Mouse (Mus musculus): Measurements from ENCODE around the gene Nepn. TPM values are rescaled to one million over a fixed set of nuclear protein-coding genes. Genes with fewer than 3 reads are reported as not detected.
A peak's percentile ranks its signal among the peaks of the same experiment; 100 is the strongest.
"Not testable (repeated sequence)": the region's sequence is repeated elsewhere in the genome, so short reads cannot be mapped to it uniquely, and the experiment has no call there.

Nepn gene
- total RNA-seq (2014; fragmentation: Nextera tagmentation) (not detected in 2 replicates), total RNA-seq (2017) (not detected in 2 replicates)

DNA sequence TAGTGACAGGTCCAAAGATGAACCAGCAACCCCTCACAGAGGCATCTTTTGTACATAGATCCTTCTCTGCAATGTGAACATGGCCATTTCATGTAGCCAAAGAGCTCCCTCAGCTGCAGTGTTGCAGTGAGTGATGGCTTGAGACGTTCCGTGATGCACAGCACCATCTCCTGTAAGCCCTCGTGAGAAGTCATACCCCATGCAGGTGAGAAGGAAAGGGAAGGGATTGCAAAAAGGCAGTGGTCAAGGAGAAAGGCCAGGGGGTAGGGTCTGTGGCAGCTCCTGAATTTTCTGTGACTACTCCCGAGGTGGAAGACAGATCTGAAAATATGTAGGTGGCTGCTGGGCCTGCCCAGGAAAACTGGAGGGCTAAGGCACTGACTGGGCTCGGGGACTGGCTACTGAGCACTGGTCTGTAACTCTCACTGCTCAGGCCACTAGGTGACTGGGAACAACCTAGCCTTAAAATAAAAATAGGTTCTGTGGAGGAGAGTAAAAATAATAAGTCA lies at the start of gene Nepn:
Nepn (plus strand) TSS at position 51 of the 509 bp plus-strand sequence.
- no peak for ATAC-seq (replicated peaks; ENCODE audit: low FRiP score, low TSS enrichment, poor library complexity, severe bottlenecking)

- not testable (repeated sequence) for ATAC-seq (replicated peaks; ENCODE audit: low FRiP score, low TSS enrichment, poor library complexity, severe bottlenecking)
These were observed 45.4 kb upstream of the Nepn start for GRCm38 (mm10) chr10:52343324-52343723.

DNA sequence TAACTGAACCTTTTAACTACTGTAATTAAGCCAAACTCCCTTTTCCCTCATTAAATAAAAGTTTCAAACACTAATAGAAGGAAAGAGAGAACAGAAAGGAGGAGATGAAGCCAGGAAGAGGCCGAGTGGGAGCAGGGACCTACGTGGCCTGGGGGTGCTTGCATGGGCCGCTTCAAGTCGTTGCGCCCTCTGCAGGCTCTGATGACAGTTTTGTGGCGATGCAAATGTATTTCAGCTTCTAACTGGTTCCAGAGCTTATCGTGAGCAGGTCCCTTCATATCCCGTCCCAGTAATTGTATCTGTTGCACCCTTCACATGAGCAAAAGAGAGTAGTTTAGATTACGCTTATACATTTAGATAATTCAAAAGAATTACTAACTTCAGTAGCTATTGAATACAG lies 35.6 kb upstream of the Nepn start:
- ATAC-seq (replicated peaks; ENCODE audit: low FRiP score, low TSS enrichment, poor library complexity, severe bottlenecking), result no peak

GRCm38 (mm10) chr10:52358467-52358866 lies 30.3 kb upstream of the Nepn start, which contains the start of gene Gm26741:
Gene Gm26741 (plus strand): TSS chr10:52358767.
- no peak for ATAC-seq (replicated peaks; ENCODE audit: low FRiP score, low TSS enrichment, poor library complexity, severe bottlenecking)

GRCm38 (mm10) chr10:52360241-52360735 lies 28.5 kb upstream of the Nepn start:
- no peak for ATAC-seq (replicated peaks; ENCODE audit: low FRiP score, low TSS enrichment, poor library complexity, severe bottlenecking)

GRCm38 (mm10) chr10:52360862-52361609 lies 27.7 kb upstream of the Nepn start:
- no peak for ATAC-seq (replicated peaks; ENCODE audit: low FRiP score, low TSS enrichment, poor library complexity, severe bottlenecking)

- ATAC-seq (replicated peaks; ENCODE audit: low FRiP score, low TSS enrichment, poor library complexity, severe bottlenecking), result no peak
These were observed 20.4 kb upstream of the Nepn start for GRCm38 (mm10) chr10:52368376-52368775.

DNA sequence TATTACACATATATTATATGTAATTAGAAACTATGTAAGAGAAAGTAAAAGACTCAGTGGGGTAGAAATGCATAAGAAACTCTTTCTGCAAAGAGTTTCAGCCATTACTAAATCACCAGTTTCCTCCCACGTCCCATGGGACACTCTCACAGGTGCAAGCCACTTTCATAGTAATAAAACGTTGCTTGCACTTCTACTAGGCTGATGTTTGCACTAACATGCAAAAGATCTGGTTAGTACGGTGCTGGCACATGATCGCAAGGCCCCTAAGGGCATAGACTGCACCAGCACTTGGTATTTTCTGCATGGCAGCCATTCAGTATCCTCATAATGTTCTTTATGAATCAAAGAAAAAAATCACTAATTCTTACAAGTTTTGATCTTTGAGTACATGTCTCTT lies 14.9 kb upstream of the Nepn start:
- no peak for ATAC-seq (replicated peaks; ENCODE audit: low FRiP score, low TSS enrichment, poor library complexity, severe bottlenecking)

GRCm38 (mm10) chr10:52374651-52375050 lies 14.1 kb upstream of the Nepn start:
- no peak for ATAC-seq (replicated peaks; ENCODE audit: low FRiP score, low TSS enrichment, poor library complexity, severe bottlenecking)

GRCm38 (mm10) chr10:52376422-52376821 lies 12.3 kb upstream of the Nepn start:
- no peak for ATAC-seq (replicated peaks; ENCODE audit: low FRiP score, low TSS enrichment, poor library complexity, severe bottlenecking)

DNA sequence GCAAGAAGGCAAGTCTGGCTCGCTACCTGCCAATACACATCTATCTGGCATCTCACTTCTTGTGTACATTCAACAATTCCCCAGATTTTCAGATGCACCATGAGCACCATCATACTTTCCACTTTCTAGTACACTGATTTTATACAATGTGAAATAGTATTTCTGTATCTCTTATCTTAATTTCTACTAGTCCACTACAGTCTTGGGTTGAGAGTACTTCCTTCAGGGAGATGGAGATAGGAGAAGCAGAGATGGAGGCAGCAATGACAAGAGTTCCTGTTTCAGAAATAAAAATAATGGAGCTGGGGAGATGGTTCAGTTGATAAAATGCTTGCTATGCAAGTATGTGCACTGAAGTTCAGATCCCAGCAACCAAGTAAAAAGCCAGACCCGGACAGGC lies 11.0 kb upstream of the Nepn start:
- ATAC-seq (replicated peaks; ENCODE audit: low FRiP score, low TSS enrichment, poor library complexity, severe bottlenecking), result no peak

DNA sequence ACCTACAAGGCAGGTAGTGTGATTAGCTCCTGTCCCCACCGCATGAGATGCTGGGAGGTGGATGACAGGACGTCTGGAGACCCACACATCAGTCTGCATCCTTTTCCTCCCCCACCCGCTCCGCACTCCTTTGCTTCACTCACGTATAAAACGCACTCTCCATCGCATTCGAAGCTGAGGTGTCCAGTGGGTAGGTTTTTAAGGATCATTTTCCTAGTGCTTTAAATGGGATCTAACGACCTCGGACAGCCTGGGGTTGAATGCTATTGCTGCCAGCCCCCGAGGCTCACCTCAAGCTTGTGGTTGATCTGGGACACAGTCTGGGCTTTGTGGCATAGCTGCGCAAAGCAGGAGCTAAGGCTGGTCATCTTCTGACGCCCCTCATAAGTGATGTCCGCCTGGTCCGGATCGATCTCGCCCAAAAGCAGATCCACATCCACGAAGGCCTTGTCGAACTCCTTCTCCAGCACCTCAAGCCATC lies 7.4 kb upstream of the Nepn start:
- peak; percentile 7; the same call in 1 of the 2 replicates for ATAC-seq (replicated peaks; ENCODE audit: low FRiP score, low TSS enrichment, poor library complexity, severe bottlenecking)

DNA sequence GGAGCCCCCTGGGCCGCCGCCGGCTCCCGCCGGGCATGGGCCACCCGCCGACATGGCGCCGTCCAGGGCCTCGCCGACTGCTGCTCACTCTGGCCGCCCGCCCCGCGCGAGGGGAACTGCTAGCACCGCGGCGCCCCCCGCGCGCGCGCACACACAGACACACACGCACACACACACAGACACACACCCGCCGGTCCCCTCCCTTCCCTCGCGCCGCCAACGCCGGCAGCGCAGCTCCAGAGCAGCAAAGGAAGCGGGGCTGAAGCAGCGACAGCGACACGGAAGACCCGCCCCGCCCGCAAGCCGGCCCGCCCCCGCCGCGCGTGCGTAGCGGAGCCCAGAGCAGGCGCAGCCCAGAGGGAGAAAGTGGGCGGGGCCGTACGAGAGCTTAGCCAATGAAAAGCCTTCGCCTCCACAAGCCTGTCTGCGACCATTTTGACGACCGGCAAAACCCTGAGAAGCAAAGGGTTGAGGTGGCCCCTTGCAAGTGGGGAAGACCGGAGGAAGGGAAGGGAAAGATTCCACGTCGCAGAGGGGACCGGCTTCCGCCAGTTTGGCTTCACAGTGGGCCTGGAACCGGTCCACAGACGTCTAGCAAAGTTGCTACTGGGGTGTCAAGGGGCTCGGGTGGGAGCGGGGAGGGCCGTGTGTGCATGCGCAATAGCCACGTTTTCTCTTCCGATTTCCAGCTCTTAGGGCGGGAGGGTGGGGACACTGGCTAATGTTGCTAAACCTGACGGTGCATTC lies 6.8 kb upstream of the Nepn start, which contains the start of gene Gopc:
Gopc (minus strand) TSS at position 280 of the 747 bp plus-strand sequence.
- peak; percentile 94 for ATAC-seq (replicated peaks; ENCODE audit: low FRiP score, low TSS enrichment, poor library complexity, severe bottlenecking)

- no peak for ATAC-seq (replicated peaks; ENCODE audit: low FRiP score, low TSS enrichment, poor library complexity, severe bottlenecking)
These were observed 5.8 kb upstream of the Nepn start for GRCm38 (mm10) chr10:52383022-52383421.

DNA sequence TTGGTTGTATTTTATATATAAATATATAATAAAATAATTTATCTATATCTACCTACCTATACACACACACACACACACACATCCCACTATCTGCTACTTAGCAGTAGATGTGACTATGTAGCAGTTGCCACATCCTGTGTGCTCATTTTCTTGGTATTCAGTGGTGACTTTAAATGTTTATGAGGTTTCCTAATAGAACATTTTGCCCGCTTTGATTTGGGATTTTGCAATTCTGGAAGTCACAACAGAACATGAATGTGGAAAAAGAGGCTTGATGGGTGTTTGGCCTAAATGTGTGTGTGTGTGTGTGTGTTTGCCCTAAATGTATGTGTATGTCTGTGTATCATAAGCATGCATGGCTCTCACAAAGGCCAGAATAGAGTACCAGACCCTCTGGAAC lies 5.2 kb upstream of the Nepn start:
- ATAC-seq (replicated peaks; ENCODE audit: low FRiP score, low TSS enrichment, poor library complexity, severe bottlenecking), result no peak

- no peak for ATAC-seq (replicated peaks; ENCODE audit: low FRiP score, low TSS enrichment, poor library complexity, severe bottlenecking)
These were observed 3.8 kb upstream of the Nepn start for GRCm38 (mm10) chr10:52384823-52385610.

GRCm38 (mm10) chr10:52387192-52387591 lies 1.6 kb upstream of the Nepn start:
- ATAC-seq (replicated peaks; ENCODE audit: low FRiP score, low TSS enrichment, poor library complexity, severe bottlenecking), result no peak

DNA sequence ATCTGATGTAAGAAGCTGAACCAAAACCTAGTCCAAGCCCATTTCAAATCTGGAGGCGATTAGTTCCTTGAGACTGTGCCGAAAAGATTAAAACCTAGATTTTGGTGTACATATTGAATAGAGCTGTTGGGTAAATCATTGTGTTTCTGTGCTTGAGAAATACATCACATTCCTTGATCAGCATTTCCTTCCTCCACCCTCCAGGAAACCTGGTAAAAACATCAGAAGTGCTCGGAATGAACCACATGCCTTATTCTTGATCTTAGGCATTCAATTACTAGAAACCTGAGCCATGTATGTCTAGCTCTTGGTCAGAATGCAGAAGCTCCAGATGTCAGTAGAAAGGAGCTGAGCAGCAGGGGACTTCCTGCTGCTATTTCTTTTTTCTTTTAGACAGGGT lies 666 bp downstream of the Nepn start:
- ATAC-seq (replicated peaks; ENCODE audit: low FRiP score, low TSS enrichment, poor library complexity, severe bottlenecking), result no peak

DNA sequence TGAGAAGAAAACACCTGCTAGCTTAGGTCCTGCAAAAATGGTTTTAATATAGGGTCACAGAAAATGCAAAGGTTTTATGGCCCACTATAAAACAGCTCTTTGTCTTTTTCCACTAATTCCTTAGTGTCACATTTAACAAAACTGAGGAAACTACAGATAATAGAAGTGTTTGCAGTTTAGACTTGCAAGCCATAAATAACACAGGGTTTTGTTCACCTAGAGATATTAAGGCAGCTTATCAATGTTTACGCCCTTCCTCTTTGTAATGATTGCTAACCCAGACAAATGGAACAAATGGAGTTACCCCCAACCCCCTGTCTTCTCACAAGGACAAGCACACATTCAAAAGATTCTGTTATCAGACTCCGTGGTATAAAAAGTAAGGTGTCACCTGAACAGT lies 2.4 kb downstream of the Nepn start:
- no peak for ATAC-seq (replicated peaks; ENCODE audit: low FRiP score, low TSS enrichment, poor library complexity, severe bottlenecking)

Measured in megakaryocyte-erythroid progenitor cell, adult 5-6 weeks (primary cell).